Mouse (Mus musculus): ENCODE measurements around the gene Cdkn2aip. TPM values are rescaled to one million over a fixed set of nuclear protein-coding genes. Genes with fewer than 3 reads are reported as not detected.

Cdkn2aip gene
- 1 to 10 TPM; 5.0 to 5.9 (median 5.1) TPM for total RNA-seq (2022)

GRCm38 (mm10) chr8:47713761-47714745 lies at the start of gene Cdkn2aip:
Cdkn2aip (minus strand) TSS chr8:47713932.
- DNase-seq (ENCODE audit: low spot score in 2 of 2): peak; percentile 88 to 94

GRCm38 (mm10) chr8:47763194-47763593 lies 49.5 kb upstream of the Cdkn2aip start:
- no peak for DNase-seq (ENCODE audit: low spot score in 2 of 2)

GRCm38 (mm10) chr8:47760685-47761084 lies 47.0 kb upstream of the Cdkn2aip start:
- no peak for DNase-seq (ENCODE audit: low spot score in 2 of 2)

DNA sequence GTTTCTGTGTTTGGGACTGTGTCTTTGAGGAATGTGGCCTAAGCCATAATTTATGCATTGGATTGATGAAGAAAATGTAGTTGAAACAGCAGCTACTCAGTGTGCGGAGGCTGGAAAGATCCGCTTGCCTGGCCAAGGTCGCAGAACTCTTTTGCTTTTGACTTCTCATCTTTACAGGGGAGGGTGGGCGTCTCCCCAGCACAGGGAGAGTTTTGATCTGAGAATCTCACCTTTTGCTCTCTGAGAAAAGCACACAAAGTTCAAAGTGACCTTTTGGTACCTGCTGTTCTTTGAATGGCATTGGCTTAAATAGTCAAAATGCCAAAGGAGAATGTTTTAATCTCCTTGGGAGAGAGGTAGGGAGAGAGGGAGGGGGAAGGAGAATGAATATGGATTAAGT lies 46.5 kb upstream of the Cdkn2aip start:
- no peak for DNase-seq (ENCODE audit: low spot score in 2 of 2)

DNA sequence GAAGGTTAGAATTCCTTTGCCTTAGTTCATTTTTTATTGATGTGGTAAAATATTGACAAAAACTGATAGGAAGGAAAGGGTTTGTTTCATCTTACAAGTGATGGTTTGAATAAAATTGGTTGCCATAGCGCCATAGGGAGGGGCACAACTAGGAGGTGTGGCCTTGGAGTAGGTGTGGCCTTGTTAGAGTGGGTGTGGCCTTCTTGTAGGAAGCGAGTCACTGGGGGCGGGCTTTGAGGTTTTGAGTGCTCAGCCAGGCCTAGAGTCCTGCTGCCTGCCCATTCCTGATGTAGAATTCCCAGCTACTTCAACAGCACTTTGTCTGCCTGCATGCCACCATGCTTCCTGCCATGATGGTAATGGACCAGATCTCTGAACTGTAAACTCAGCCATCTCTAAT lies 39.4 kb upstream of the Cdkn2aip start:
- DNase-seq (ENCODE audit: low spot score in 2 of 2): no peak

DNA sequence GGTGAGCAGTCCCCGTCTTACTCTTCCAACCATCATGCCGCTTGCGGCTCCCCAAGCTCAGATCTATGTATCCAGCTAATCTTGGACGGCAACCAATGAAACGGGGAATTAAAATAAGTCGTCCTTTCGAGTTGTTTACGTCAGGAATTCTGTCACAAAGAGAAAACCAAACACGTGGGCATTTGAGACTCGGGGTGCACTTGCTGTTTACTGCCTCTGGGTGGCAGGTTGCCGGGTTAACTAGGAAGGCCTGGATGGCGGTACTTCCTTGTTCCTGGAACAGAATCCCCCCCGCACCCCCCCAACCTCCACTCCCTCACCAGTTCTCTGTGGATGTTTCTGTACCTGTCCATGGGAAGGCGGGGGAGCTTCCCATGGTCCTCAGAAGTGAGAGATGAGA lies 36.4 kb upstream of the Cdkn2aip start:
- DNase-seq (ENCODE audit: low spot score in 2 of 2): no peak

- no peak for DNase-seq (ENCODE audit: low spot score in 2 of 2)
Observed at GRCm38 (mm10) chr8:47749491-47749890, 35.8 kb upstream of the Cdkn2aip start.

DNA sequence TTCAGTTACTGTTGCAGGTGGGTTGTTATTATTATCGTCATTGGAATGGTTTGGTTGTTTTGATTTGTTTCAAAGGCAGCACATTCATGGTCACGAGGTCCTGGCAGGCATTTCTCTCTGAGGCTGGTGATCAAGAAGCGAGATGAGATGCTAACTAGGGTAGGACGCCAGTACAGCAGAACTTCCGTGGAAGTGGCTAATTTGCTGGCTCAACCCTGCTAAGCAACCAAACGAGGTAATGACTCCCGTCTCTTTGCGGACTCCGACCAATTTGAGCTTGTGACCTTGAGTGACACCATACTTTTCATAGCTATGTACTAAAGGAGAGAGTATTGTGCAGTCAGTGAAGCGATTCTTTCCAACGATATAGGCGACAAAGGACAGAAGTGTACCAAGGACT lies 32.6 kb upstream of the Cdkn2aip start:
- no peak for DNase-seq (ENCODE audit: low spot score in 2 of 2)

DNA sequence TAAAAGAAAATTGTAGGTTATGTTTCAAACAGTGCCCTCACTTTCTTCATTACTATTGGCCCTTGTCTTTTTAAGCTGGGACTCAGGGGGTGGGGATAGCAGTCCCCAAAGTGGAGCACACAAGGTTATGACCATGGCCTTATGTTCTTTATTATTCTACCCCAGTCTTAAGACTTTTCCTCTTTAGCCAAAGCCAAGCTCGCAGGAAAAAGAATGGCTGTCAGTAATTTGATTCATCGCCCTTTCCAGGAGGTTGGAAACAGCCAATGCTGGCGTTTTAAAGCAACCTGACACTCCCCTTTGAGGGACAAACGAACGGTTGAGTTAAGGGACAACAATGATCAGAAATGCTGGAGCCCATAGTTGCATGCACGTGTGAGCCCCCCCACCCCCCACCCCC lies 32.1 kb upstream of the Cdkn2aip start:
- no peak for DNase-seq (ENCODE audit: low spot score in 2 of 2)

GRCm38 (mm10) chr8:47744803-47745202 lies 31.1 kb upstream of the Cdkn2aip start:
- DNase-seq (ENCODE audit: low spot score in 2 of 2): no peak

DNA sequence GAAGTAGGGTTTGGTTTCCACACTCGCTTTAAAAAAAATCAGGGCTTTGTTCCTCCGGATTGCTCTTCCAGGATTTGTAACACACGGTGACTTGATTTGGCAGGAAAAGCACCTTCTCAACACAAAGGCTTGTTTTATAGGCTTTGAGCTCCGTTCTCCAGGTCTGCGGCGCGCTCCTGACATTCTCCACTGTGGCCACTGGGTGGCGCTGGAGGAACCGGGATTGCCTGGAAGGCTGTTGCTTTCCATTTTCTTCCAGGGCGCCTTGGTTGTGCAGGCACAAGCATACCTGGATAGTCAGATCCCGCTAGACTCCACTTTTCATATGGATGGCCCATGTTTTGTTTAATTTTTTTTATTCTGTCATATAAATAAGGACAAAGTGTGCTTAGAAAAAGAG lies 29.7 kb upstream of the Cdkn2aip start:
- peak; percentile 44 to 64 for DNase-seq (ENCODE audit: low spot score in 2 of 2)

- no peak for DNase-seq (ENCODE audit: low spot score in 2 of 2)
Observed at GRCm38 (mm10) chr8:47742992-47743391, 29.3 kb upstream of the Cdkn2aip start.

- no peak for DNase-seq (ENCODE audit: low spot score in 2 of 2)
Observed at GRCm38 (mm10) chr8:47742372-47742771, 28.6 kb upstream of the Cdkn2aip start.

DNA sequence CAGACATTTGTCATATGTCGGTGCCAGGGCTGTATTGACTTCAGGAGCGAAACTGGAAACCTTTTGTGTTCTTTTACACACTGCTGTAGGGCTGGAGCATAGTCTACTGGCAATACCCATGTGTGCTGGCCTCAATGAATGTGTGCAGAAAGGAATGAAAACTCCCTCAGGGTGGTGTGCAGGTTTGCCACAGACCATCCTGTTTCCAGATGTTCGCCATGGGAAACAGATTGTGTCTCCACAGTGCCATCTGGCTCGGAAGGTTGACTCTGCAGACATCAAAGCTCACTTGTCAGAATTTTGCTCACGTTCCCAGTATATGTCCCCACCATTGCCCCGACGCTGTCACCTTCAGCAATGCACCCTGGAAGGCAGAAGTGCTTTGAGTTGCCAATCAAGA lies 23.4 kb upstream of the Cdkn2aip start:
- no peak for DNase-seq (ENCODE audit: low spot score in 2 of 2)

- DNase-seq (ENCODE audit: low spot score in 2 of 2): no peak
Observed at GRCm38 (mm10) chr8:47729324-47729723, 15.6 kb upstream of the Cdkn2aip start.

DNA sequence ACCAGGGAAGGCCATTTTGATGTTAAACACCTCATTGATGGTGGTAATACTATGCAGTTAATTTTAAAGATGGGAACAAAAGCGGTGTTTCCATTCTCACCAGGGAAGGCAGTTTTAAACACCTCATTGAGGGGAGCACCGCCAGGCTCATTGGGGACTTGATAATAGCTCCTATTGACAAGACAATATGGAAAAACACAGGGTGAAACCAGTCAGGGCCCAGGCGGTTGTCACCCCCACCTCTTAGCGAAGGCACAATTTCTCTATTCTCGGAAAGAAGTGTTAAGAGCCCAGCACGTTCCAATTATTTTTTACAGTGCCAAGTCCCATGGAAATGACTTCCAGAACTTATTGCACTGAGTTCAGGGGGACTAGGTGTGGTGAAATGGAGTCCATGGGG lies 13.2 kb upstream of the Cdkn2aip start:
- no peak for DNase-seq (ENCODE audit: low spot score in 2 of 2)

DNA sequence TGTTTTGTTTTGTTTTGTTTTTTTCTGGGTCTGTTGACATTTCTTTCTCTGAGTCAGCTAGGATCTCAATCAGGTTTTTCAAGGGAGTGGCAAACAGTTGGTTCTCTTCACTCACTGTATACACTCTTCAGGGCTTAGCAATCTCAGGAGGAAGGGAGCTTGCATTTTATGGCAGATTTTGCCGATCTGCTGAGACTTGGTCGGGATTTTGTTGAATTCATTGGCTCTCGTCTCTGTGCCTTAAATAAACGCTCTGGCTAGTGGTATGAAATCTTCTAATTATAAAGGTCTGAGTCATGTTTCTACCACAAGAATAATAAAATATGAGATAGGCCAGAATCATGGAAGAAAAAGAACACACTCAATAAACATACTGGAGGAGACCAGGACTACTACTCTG lies 7.9 kb upstream of the Cdkn2aip start:
- DNase-seq (ENCODE audit: low spot score in 2 of 2): no peak

GRCm38 (mm10) chr8:47718641-47719040 lies 4.9 kb upstream of the Cdkn2aip start:
- DNase-seq (ENCODE audit: low spot score in 2 of 2): no peak

DNA sequence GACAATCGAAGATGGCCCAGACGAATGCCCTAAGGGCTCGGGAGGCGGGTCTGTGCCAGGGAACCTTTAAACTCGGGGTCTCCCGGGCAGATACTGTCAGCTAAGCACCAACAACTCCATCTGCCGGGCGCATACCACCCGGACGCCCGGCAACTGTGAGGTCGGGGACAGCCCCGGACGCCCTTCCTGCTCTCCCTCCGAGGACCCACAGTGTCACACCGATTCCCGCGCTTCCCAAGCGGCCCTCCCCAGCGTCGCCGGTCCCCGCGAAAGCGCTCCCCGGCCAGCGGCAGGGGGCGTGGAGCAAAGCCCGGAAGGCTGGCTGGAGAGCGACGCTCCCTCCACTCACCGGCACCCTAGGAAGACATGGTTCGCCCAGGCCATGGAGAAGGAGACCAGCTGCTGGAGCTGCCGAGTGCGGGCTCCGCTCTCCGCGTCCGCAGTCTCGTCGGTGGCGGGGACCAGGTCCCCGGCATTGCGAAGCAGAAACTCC lies 515 bp downstream of the Cdkn2aip start:
- DNase-seq (ENCODE audit: low spot score in 2 of 2): peak; percentile 3 to 15

DNA sequence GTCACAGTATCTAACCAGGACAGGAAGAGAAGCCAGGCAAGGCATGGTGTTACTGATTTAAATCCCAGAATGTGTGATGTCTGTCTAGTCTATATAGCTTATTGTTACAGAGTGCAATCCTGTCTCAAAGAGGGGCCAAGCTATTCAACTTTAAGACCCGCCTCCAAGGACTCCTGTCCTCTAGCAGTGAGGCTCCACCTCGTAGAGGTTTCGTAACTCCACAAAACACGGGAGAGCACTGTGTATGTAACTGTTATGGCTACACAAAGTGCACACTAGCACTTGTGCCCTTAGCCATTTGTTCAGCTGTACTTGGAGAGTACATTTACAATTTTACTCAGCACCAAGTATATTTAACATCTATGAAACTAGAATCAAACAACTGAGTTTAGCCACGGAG lies 5.6 kb downstream of the Cdkn2aip start:
- no peak for DNase-seq (ENCODE audit: low spot score in 2 of 2)

- DNase-seq (ENCODE audit: low spot score in 2 of 2): no peak
Observed at GRCm38 (mm10) chr8:47706746-47707145, 7.0 kb downstream of the Cdkn2aip start.

GRCm38 (mm10) chr8:47702333-47702732 lies 11.4 kb downstream of the Cdkn2aip start:
- DNase-seq (ENCODE audit: low spot score in 2 of 2): no peak

DNA sequence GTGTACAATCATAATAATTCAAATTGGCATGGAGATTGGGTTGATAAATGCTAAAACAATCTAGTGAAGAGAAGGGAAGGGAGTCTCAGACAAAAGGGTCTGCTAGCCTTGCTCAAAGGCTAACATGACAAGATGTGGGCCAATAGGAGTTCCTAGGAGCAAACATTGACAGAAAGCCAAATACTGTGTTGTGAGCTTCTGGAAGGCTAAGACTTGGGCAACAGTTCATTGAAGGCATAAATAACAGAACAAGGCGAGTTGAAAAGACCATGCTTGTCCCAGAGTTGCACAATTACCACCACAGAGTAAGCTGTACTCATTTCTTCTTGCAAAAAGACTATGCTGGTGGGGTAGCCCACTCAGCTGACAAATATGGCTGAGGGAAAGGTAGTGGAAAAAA lies 16.0 kb downstream of the Cdkn2aip start:
- no peak for DNase-seq (ENCODE audit: low spot score in 2 of 2)
